Mouse (Mus musculus): ENCODE data around the gene Cops7b. TPM values are rescaled to one million over a fixed set of nuclear protein-coding genes. Genes with fewer than 3 reads are reported as not detected.
A peak's percentile ranks its signal among the peaks of the same experiment; 100 is the strongest.

Cops7b gene
- total RNA-seq, 1 experiment from 2014 or later, result 10.0 TPM

DNA sequence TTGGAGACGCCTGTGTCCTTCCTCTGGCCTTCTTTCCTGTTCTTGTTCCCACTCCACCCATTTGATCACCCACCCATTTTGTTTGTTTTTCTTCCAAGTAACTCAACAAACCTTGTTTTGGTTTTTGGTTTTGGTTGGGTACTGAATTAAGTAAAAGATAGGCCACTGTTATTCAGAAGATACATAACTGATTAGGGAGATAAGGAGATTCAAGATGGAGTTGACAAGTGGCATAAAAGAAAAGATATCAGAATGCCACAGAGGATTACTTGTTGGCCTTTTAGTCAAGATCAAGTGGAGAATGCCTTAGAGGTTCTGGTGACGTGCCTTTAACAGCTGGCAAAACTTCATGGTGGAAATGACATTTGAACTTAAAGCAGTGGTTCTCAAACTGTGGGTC, 1.0 kb downstream of the Cops7b start:
- ATAC-seq (replicated peaks in 1 of 2; ENCODE audit: insufficient read depth in 1 of 2, low FRiP score in 2 of 2, low TSS enrichment in 1 of 2, low read depth in 1 of 2, poor library complexity in 2 of 2, severe bottlenecking in 2 of 2), result no peak

GRCm38 (mm10) chr1:86586992-86587391, 4.3 kb downstream of the Cops7b start:
- ATAC-seq (replicated peaks in 1 of 2; ENCODE audit: insufficient read depth in 1 of 2, low FRiP score in 2 of 2, low TSS enrichment in 1 of 2, low read depth in 1 of 2, poor library complexity in 2 of 2, severe bottlenecking in 2 of 2), result peak; percentile 51 to 68; a peak in 3 of 4 replicates

GRCm38 (mm10) chr1:86594539-86594938, 11.8 kb downstream of the Cops7b start:
- ATAC-seq (replicated peaks in 1 of 2; ENCODE audit: insufficient read depth in 1 of 2, low FRiP score in 2 of 2, low TSS enrichment in 1 of 2, low read depth in 1 of 2, poor library complexity in 2 of 2, severe bottlenecking in 2 of 2), result no peak

- ATAC-seq (replicated peaks in 1 of 2; ENCODE audit: insufficient read depth in 1 of 2, low FRiP score in 2 of 2, low TSS enrichment in 1 of 2, low read depth in 1 of 2, poor library complexity in 2 of 2, severe bottlenecking in 2 of 2), result no peak
Observed at GRCm38 (mm10) chr1:86595315-86595714, 12.6 kb downstream of the Cops7b start.

DNA sequence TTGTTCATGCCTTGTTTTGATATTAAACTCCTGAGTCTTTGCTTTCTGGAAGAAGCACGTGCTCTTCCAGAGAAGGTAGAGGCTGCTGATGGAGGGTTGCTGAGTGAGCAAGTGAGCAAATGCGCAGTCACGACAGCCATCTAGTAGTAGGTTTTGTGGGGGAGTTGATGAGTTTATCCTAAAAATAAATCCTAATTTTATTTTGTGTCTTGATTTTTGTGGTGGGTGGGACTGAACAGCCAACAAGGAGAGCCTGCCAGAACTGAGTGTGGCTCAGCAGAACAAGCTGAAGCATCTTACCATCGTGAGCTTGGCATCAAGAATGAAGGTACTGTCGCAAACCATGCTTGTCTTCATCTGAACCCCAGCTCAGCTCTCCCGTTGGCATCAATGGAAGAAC, 13.8 kb downstream of the Cops7b start:
- ATAC-seq (replicated peaks in 1 of 2; ENCODE audit: insufficient read depth in 1 of 2, low FRiP score in 2 of 2, low TSS enrichment in 1 of 2, low read depth in 1 of 2, poor library complexity in 2 of 2, severe bottlenecking in 2 of 2), result no peak

DNA sequence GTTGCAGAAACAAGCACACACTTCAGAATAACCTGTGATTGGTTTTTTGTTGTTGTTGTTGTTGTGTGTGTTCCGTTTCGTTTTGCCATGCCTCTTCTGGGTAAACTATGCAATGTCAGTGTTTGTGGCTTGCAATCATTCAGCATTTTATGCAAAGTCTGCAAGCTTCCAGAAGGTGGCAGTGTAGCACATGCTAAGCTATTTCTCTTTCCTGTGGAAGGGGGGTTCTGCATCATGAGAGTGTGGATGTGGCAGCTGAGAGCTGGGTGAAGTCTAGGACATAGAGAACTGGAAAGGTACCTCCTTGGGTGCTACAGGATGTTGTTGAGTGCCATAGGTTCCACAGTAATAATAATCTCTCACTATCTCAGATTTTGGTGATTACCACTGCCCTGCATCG, 15.8 kb downstream of the Cops7b start:
- peak; percentile 22 to 53; a peak in 2 of 4 replicates for ATAC-seq (replicated peaks in 1 of 2; ENCODE audit: insufficient read depth in 1 of 2, low FRiP score in 2 of 2, low TSS enrichment in 1 of 2, low read depth in 1 of 2, poor library complexity in 2 of 2, severe bottlenecking in 2 of 2)

GRCm38 (mm10) chr1:86600117-86600516, 17.4 kb downstream of the Cops7b start:
- ATAC-seq (replicated peaks in 1 of 2; ENCODE audit: insufficient read depth in 1 of 2, low FRiP score in 2 of 2, low TSS enrichment in 1 of 2, low read depth in 1 of 2, poor library complexity in 2 of 2, severe bottlenecking in 2 of 2), result no peak

DNA sequence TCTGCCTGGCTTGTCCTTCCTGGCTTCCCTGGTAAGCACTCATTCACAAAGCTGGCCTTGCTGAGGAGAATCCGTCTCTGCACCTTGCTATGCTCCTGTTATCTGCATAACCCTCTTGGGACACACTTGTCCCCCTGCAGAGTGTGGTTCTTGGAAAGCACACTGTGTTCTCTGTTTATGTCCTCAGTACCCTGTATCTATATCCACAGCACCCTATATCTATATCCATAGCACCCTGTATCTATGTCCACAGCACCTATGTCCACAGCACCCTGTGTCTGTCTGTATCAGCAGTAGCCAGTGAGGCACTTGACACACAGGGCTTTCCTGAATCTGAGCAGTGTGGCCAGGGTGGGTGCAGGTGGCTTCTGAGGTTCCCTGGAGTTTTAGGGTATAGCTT, 28.2 kb downstream of the Cops7b start:
- ATAC-seq (replicated peaks in 1 of 2; ENCODE audit: insufficient read depth in 1 of 2, low FRiP score in 2 of 2, low TSS enrichment in 1 of 2, low read depth in 1 of 2, poor library complexity in 2 of 2, severe bottlenecking in 2 of 2), result no peak

DNA sequence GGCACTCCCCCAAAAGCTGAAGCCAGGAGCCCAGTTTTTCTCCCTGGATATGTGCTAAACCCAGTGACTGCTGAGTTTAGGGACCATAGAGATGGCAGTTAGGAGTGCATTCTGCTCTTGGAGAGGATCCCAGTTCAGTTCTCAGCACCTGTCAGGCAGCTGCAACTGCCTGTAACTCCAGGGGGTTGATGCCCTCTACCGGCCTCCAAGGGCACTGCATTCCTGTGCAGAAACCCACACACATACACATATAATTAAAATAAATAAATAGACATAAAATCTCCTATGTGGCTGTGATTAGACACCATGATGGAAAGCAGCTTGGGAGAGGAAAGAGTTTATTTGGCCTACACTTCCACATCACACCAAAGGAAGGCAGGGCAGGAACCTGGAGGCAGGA, 29.4 kb downstream of the Cops7b start:
- no peak for ATAC-seq (replicated peaks in 1 of 2; ENCODE audit: insufficient read depth in 1 of 2, low FRiP score in 2 of 2, low TSS enrichment in 1 of 2, low read depth in 1 of 2, poor library complexity in 2 of 2, severe bottlenecking in 2 of 2)

GRCm38 (mm10) chr1:86614269-86614668, 31.6 kb downstream of the Cops7b start:
- peak; percentile 44 to 50; a peak in 1 of 4 replicates for ATAC-seq (replicated peaks in 1 of 2; ENCODE audit: insufficient read depth in 1 of 2, low FRiP score in 2 of 2, low TSS enrichment in 1 of 2, low read depth in 1 of 2, poor library complexity in 2 of 2, severe bottlenecking in 2 of 2)

DNA sequence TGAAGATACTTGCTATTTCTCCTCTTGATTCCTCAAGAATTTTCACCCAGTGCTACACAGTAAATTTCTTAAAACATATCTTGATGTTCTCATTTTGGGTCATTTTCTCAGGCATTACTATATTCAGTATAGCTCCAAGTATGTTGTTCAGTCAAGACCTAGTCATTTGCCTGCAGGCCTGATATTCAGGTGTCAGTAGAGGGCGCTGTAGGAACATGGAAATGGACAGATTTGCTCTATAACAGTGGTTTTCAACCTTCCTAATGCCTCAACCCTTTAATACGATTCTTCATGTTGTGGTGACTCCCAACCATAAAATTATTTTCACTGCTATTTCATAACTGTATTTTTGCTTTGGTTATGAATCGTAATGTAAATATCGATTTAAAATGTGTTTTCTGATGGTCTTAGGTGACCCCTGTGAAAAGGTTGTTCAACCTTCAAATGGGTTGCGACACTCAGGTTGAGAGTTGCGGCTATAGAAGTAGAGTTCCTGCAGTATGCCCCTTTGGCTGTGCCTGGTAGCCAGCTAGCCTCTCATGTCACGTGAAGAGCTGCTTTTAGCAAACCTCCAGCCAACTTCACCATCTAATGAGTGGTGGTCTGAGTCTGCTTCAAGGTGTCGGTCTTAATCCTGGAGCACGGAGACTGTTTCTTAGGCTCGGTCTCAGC, 35.9 kb downstream of the Cops7b start:
- no peak; a peak in 1 of 4 replicates for ATAC-seq (replicated peaks in 1 of 2; ENCODE audit: insufficient read depth in 1 of 2, low FRiP score in 2 of 2, low TSS enrichment in 1 of 2, low read depth in 1 of 2, poor library complexity in 2 of 2, severe bottlenecking in 2 of 2)

DNA sequence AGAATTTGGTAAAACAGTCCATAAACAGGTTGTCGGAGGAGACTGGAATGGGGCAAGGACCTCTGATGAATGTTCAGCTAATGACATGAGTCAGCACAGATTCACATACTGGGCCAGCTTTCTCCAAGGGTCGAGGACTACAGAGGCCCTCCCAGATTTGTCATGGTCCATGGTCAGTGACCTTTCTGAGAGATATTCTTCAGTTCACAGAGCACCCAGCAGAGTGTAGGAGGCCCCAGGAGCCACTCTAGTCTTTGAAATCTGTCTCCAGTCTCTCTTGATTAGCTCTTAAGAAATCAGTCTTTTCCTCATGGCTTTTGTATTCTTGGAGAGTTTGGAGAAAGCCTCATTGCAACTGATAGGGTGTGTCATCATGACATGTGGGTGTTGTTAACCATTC, 39.6 kb downstream of the Cops7b start:
- no peak for ATAC-seq (replicated peaks in 1 of 2; ENCODE audit: insufficient read depth in 1 of 2, low FRiP score in 2 of 2, low TSS enrichment in 1 of 2, low read depth in 1 of 2, poor library complexity in 2 of 2, severe bottlenecking in 2 of 2)

- no peak for ATAC-seq (replicated peaks in 1 of 2; ENCODE audit: insufficient read depth in 1 of 2, low FRiP score in 2 of 2, low TSS enrichment in 1 of 2, low read depth in 1 of 2, poor library complexity in 2 of 2, severe bottlenecking in 2 of 2)
Observed at GRCm38 (mm10) chr1:86623001-86624000, 40.6 kb downstream of the Cops7b start.

DNA sequence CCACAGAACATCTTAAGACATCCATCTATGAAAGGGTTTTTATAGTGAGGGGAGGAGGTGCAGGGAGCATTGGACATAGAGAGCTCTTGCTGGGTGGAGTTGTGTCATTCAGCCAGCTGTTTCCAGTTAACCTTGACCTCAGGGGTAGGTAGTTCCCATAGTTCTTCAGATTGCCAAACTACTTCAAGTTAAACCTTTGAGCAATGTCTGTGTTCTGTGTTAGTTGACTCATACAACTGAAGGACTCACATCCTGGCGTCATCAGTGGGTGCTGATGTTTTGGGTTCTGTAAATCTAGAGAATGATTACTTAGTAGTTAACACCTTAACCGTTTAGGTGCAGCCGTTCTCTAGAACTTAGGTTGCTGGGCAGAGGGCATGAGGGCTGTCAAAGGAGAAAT, 45.6 kb downstream of the Cops7b start:
- ATAC-seq (replicated peaks in 1 of 2; ENCODE audit: insufficient read depth in 1 of 2, low FRiP score in 2 of 2, low TSS enrichment in 1 of 2, low read depth in 1 of 2, poor library complexity in 2 of 2, severe bottlenecking in 2 of 2), result no peak

DNA sequence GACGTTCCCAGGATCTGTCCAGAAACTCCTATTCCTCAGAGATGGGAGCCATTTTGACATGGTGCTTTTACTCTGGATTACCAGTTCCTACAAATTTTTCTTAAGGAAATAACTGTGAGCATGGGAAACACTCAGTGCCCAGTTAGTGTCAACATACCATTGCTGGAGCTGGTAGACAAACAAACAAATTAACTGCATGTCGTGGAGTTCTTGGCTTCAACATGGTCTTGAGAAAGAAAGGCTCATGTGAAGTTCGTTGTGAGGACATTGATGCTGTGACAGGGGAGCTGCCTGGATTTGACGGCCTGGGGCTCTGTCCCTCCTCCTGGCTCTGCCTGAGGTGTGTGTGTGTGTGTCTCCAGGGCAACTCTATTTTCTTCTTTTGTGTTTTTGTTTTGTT, 47.2 kb downstream of the Cops7b start:
- no peak for ATAC-seq (replicated peaks in 1 of 2; ENCODE audit: insufficient read depth in 1 of 2, low FRiP score in 2 of 2, low TSS enrichment in 1 of 2, low read depth in 1 of 2, poor library complexity in 2 of 2, severe bottlenecking in 2 of 2)

GRCm38 (mm10) chr1:86630527-86630926, 47.8 kb downstream of the Cops7b start:
- ATAC-seq (replicated peaks in 1 of 2; ENCODE audit: insufficient read depth in 1 of 2, low FRiP score in 2 of 2, low TSS enrichment in 1 of 2, low read depth in 1 of 2, poor library complexity in 2 of 2, severe bottlenecking in 2 of 2), result no peak

GRCm38 (mm10) chr1:86632732-86633380, 50.2 kb downstream of the Cops7b start:
- ATAC-seq (replicated peaks in 1 of 2; ENCODE audit: insufficient read depth in 1 of 2, low FRiP score in 2 of 2, low TSS enrichment in 1 of 2, low read depth in 1 of 2, poor library complexity in 2 of 2, severe bottlenecking in 2 of 2), result peak; percentile 32 to 56; a peak in 2 of 4 replicates

- no peak for ATAC-seq (replicated peaks in 1 of 2; ENCODE audit: insufficient read depth in 1 of 2, low FRiP score in 2 of 2, low TSS enrichment in 1 of 2, low read depth in 1 of 2, poor library complexity in 2 of 2, severe bottlenecking in 2 of 2)
Observed at GRCm38 (mm10) chr1:86633434-86633833, 50.7 kb downstream of the Cops7b start.

Measured in hematopoietic stem cell, adult 5-6 weeks (primary cell).